Mouse (Mus musculus): ENCODE measurements at regions not wholly inside any gene's neighbourhood (a gene's known extent, or its start where the extent isn't known, plus 50 kb on each side); places are given as distances from the start of the nearest gene placed in this dataset.

- ATAC-seq = no peak
These were observed 98.6 kb upstream of the Foxp3 start for GRCm38 (mm10) chrX:7474831-7475230.

GRCm38 (mm10) chrX:7473814-7474213 lies 98.2 kb upstream of the Usp27x start:
- peak; percentile 77 for ATAC-seq

GRCm38 (mm10) chrX:7469801-7470200 lies 94.2 kb upstream of the Usp27x start:
- no peak for ATAC-seq

- ATAC-seq = no peak
These were observed 92.4 kb upstream of the Usp27x start for GRCm38 (mm10) chrX:7467985-7468384.

- ATAC-seq = no peak
These were observed 81.2 kb upstream of the Usp27x start for GRCm38 (mm10) chrX:7456851-7457250.

- no peak for ATAC-seq
These were observed 69.4 kb upstream of the Usp27x start for GRCm38 (mm10) chrX:7445035-7445434.

- no peak for ATAC-seq
These were observed 69.0 kb upstream of the Usp27x start for GRCm38 (mm10) chrX:7444583-7444982.

- ATAC-seq = no peak
These were observed 68.4 kb upstream of the Usp27x start for GRCm38 (mm10) chrX:7443996-7444421.

- ATAC-seq = no peak
These were observed 59.9 kb upstream of the Usp27x start for GRCm38 (mm10) chrX:7435375-7436042.

GRCm38 (mm10) chrX:7434268-7434667 lies 58.6 kb upstream of the Usp27x start:
- ATAC-seq = no peak

GRCm38 (mm10) chrX:7430456-7430855 lies 54.8 kb upstream of the Usp27x start:
- ATAC-seq = no peak

GRCm38 (mm10) chrX:7429524-7429865 lies 53.9 kb upstream of the Usp27x start:
- peak; percentile 83 for ATAC-seq

GRCm38 (mm10) chrX:7428621-7429523 lies 53.2 kb upstream of the Usp27x start:
- ATAC-seq = peak; percentile 73
